Mouse (Mus musculus): ENCODE measurements around the gene Ppargc1a.
A peak's percentile ranks its signal among the peaks of the same experiment; 100 is the strongest.

Ppargc1a gene

DNA sequence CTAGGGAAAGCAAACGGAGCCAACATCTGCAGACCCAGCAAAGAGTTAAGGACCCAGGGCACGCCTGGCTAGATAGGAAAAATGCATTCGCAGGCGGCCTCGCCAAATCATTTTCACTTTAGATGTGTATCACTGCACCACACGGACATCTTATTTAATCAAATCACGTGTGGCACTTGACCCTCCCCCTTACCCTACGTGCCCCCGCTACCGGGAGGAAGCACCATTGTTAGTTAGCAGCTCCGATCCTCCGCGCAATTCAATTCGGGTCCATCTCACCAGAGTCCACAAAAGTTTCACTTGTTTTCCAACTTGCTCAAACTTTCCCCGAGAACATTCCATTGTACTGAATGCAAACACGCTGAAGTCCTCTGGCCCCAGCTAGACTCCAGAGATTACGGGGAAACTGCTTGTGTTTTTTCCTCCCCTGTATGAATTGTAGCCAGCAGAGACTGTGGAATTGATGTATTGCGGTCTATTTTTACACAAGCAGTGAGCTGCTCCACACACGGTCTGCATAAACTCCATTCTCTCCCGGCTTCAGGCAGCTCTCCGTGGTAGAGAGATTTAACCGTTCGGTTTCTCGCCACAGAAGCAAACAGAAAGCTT, 14.9 kb downstream of the Ppargc1a start:
- peak in 1 of 2 experiments; percentile 26 for DNase-seq (ENCODE audit: low spot score in 2 of 2)

DNA sequence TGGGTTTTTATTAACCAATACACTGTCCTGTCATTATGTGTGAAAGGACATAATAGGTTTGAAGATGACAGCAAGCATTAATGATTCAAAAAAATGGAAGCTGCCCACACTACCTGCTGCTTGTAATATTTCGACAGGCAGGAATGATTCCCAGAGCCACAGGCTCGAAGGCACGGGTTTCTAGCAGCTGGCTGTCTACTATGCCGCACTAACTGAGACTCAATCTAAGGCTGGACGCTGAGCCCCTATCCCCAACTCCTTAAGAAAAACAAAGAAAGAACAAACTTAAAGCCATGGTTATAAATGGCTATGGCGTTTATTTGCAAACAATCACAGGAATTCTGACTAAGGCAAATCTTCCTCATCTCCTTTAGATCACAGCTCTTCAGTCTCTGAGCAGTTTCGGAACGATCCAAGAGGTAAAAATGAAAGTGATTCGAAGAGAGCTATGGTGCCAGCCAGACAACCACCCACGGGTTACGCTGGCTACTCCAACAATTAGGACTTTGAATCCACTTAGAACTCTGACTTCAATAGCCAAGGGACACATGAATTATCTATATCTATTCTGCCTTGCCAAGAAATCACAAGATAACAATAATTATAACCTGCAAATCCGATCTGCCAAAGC, 15.6 kb downstream of the Ppargc1a start:
- DNase-seq (ENCODE audit: low spot score in 2 of 2): no peak

DNA sequence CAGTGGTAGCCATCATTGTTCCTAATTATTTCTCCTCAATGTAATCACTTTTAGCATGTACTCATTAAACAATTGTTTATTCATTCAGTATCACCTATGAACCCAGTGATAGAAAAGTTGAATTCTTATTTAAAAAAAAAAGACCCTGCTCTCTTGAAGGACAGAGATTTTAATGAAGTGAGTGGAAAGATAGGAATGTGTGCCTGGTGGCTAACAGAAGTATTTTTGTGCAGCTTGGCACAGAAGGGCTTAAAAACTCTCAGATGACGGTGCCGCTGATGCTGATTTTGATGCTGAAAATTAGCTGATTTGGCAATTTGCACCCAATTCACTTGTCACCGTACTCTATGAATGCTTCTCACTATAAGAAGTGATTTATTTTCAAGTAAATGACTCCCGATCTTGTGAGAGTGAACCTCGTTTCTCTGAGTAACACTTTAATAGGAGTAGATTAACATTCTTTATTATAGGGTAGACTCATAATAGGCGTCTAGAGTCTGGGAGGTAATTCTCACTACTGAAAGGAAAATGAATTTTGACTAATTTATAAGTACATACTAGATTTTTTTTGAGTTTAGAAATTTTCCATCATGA, 20.0 kb downstream of the Ppargc1a start:
- no peak for DNase-seq (ENCODE audit: low spot score in 2 of 2)

DNA sequence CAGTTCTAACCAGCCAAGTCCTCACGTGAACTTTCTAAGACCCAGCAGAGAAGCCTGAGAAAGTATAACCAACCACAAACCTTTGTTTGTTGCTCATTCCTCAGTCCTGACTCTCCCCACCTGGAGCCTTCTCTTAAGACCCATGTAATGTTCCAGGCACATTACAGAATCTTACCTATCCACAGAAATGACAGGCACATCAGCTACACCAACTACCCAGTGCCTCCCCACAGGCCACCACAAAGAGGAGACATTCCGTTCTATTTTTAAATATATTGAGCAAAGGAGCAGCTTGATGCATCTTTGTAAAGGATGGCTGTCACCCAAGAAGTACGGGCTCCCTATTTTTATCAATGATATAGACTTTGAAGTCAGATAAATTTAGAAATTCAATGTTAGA, 20.7 kb downstream of the Ppargc1a start:
- no peak for DNase-seq (ENCODE audit: low spot score in 2 of 2)

DNA sequence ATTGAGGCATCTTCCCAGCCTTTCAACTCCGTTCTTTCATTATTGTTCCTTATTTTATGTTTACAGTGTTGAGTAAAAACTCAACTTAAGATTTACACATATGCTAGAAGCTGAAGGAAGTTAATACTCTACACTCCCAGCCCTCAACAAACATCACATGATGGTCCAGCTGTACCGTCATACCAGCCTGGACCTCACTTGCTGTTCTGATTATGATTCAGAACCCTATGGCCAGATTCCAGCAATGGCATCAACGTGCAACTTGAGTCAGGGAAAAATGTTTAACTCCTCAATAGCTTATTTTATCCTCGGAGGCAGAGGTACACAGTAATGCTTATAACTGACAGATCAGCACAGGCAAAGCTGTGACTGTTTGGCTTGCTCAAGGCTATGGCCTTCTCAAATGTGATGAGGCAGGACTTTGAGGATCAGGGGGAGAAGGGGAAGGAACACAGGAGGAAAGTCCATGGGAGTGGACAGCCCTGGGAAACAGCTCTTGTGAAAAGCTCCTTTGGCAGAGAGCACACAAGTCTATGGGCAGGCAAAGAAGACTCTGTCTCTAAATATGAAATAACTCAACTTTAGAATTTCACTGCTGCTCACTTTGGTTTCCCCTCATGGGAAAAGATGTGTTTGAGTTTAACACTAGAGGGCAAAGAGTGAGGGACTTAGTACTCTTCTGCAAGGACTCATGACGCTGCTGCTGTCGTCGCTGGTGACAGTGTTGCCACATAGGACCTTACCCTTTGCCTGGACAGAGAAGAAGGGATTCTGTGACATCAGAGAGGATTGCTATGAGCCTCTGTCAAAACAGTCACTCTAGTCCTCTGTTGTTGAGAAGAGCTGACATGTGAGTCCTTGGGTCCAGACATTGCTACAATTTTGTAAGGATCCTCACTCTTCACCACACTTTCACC, 22.1 kb downstream of the Ppargc1a start:
- DNase-seq (ENCODE audit: low spot score in 2 of 2): no peak

DNA sequence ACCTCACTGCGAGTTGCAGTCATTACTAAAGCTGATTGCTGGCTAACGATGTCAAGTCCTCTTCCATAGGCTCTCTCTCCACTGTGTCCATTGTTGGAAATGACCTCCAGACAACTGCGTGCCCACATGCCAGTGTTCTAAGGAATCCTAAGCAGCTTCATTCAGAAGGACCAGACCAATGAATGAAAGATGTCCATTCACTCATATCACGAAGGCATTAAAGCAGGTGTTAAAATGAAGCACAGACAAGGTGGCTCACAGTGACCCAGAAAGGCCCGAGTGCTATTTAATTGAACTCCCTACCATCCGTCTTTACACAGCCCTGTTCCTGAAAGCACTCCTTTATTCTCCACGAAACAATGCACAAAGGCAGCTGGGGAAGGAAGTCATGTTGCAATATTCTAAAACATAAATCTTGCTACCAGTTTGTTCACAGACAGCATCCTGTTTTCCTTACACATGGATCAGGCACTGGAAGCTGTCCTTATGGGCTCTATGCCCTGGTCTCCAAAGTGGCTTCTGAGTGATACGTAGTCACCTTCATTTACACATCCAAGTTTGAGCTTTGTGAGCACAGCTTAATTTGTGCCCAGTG, 23.3 kb downstream of the Ppargc1a start:
- DNase-seq (ENCODE audit: low spot score in 2 of 2): no peak

DNA sequence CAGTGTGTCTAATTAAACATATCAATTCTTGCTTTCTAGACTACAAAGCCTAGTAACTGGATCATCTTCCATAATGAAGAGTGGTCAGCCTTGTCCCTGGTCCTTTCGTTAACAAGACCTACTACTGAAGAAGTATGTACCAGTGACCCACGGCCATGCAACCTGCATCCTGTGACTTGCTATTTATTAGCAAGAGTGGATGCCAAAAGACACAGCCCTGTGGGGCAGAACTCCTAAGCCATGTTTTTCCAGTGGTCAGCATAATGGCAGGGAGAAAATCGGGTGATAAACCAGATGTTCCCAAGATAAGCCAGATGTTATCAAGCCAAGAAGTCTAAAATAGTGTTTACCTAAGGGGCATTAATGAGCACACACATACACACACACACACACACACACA, 26.0 kb downstream of the Ppargc1a start:
- no peak for DNase-seq (ENCODE audit: low spot score in 2 of 2)

DNA sequence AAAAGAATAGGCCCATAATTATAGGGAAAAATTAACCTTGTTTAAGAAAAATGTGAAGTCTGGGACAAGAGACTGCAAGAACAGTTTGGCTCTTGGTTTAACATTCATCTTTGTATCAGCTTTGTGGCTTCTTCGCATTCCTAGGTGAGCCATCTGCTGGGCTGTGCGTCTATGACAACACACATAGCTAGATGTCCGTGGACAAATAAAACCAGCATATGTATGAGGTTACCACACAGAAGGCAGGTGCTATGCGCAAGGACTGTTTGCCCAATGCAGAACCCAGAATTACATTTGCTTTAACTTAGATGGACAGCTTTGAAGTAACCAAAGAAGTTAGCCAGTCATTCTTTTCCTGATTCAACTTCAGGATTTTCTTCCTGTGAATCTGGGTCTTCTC, 26.7 kb downstream of the Ppargc1a start:
- DNase-seq (ENCODE audit: low spot score in 2 of 2): no peak

DNA sequence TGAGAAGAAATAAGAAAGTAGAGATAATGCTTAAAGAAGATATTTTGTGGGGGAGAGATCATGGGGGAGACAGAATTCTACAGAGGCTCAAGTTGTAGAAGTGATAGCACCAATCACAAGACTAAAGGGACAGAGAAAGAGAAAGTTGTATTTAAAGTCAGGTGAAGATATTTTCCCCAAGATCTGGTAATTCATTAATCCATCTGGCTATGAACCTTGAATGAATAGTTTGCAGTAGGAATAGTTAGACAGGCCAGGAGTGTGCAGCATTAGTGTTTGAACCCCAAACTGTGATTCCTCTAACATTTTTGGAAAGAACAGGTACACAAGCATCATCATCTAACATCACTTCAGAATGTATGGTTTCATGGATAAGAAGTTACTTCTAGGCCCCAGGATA, 28.0 kb downstream of the Ppargc1a start:
- no peak for DNase-seq (ENCODE audit: low spot score in 2 of 2)

DNA sequence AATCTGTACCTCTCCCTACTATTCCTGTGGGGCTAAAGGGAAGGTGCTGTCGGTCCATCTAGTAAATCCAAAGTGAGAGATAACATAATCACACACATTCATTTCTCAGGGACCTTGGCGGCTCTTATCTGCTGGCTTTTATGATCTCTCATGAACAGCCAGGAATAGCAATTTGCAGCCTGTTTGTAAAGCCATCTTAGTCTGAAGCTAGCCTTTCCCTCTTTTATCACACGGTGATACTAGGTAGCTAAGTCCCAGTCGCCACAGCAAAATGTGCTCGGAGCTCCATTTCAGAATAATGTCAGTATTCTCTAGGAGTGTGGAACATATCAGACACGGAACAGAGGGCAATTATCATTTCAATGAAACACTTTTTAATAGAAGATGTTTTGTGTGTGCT, 29.2 kb downstream of the Ppargc1a start:
- DNase-seq (ENCODE audit: low spot score in 2 of 2): no peak

DNA sequence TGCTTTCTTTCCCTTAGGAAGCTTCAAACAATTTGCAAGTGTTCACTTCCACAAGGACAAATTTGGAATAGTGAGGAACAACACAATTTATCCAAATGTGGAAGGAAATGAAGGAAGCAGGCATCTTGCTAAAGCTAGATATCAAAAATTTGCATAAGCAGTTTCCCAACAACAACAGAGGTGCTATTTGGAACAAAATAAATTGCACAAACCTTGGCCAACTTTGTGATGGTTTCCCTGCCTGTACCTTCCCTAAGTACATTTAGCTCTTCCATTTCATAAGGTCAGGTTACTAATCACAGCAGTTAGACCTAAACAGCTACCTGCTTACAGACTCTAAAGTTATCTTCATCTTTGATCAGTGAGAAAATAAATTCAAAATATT, 29.9 kb downstream of the Ppargc1a start:
- no peak for DNase-seq (ENCODE audit: low spot score in 2 of 2)

DNA sequence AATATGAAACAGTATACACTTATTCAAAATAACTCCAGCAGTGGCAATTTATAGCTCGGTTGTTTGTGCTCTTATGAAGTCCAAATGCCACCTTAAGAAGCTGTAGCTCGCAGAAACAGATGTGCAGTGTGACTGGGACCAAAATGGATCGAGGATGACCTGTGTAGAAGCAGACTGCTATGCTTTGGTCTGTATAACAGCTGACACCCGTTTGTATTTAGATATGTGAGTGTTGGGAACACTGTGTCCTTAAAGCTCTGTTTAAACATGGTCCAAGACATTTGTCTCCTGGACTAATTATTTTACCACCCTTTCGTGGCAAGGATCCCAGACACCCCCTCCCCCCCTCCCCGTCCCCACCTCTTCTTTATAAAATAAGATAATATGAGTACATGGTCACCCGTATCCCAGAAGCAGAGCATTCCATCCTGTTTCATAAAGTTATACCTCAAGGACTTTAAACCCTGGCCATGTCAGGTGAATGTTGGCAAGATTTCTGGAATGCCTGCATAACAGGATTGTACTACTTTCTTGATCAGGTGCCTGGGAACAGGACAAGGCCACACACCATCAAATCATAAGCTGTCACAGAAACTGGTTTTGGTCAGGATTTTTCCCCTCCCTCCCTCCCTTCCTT, 30.4 kb downstream of the Ppargc1a start:
- DNase-seq (ENCODE audit: low spot score in 2 of 2): no peak

DNA sequence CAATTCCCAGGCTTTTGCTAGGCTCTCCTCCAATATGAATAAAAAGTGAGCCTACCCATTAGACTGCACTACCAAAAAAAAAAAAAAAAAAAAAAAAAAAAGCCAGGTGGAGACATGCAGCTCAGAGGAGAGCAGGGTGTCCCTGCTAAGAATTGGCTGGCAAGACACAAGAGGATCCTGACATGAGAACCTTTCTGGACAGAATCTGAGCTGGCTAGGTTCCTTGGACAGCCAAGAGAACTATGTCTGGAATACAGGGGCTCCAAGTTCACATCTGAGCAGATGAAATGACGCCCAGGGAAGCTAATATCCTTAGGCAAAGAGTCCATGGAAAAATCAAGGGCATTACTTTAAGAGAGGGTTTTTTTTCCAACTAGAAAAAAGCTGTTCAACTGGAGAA, 33.1 kb downstream of the Ppargc1a start:
- no peak for DNase-seq (ENCODE audit: low spot score in 2 of 2)

DNA sequence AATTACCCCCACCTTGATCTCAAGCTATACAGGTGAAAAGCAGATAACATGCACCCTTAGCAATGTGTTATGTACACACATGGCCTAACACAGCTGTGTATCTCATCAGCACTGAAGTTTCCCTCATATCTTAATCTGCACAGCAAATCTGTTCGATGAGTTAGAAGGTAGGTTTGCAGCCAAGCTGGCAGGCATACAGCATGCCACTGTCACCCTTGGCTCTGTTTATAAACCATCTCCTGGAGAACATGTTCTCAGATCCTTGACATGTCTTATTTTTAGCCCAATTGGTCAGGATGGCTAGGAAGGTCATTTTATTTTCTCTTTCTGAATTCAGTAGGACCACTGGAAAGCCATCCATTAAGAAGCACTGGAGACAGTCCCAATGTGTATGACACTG, 36.2 kb downstream of the Ppargc1a start:
- no peak for DNase-seq (ENCODE audit: low spot score in 2 of 2)

DNA sequence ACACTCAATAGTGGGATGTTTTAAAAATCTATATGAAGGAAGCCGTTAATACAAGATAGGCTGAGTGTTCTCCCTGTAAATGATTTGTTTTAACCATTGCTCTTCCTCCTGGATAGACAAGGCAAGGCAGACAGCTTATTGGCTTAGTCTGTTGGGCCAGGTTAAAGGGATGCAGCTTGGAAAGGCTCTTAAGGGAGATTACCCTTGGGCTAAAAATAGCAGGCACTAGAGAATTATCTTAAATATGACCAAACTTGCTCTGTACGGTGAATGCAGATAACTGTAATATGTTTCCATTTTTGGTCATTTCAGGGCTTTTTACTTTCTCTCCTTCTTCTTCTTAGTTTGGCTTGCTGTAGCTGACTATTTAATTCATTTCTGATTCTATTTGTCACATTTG, 38.1 kb downstream of the Ppargc1a start:
- DNase-seq (ENCODE audit: low spot score in 2 of 2): no peak

DNA sequence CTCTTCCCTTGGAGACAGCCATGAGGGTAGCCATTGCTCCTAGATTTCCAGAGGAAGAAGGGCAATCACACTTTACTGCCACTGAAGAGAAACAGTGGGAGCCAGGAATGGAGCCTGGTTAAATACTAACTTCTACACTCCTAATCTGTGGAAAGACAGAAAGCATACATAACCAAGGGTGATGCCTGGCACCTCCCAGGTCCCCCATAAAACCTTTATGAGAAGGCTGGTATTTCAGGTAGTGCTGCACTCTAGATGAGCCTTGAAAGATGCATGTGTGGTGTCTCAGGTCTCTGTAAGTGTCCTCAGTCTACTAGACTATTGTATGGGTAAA, 39.4 kb downstream of the Ppargc1a start:
- DNase-seq (ENCODE audit: low spot score in 2 of 2): no peak

DNA sequence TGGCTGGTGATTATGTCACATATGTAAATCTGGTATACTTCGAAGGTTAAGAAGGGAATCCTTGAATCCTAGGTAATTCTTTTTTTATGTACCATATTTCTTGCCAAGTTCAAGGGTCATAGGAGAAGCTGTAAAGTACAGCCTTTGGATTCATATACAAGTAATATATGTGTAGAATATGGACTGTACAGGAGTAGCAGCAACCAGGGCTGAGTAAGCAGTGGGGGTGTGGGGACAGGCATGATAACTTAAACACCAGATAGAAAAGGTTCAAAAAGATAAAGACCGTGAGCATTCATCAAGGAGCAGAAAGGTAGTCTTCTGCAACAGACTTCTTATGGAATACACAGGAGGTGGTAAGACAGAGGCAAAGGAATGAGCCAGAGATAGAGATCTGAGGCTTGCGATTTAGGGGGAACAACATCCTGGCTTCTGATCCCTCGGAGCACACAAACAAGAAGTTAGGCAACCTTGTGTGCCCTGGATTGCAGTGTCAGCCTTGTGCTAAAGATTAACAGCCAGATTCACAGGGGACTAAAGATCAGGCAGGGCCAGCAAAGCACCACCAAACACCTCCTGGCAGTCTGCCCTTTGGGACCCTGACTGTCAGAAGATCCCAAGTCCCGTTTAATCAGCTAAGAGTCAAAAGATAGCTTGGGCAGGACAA, 39.9 kb downstream of the Ppargc1a start:
- DNase-seq (ENCODE audit: low spot score in 2 of 2): no peak

DNA sequence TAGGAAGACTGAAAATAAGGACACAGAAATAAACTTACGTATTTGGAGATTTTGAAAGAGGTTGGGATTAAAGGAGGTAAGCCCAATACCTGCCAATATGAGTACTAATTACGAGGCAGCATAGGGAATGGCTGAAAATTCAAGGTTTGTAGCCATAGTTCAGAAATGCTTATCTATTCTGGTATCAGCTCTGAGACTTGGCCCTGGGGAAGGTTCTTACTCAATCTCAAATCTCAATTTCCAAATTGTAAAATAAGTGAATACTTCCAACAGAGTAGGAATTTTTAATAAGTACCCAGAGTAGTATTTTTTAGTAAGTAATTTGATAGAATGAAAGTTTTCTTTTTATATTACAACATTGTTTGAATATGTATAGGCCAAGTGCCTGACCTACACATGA, 41.7 kb downstream of the Ppargc1a start:
- no peak for DNase-seq (ENCODE audit: low spot score in 2 of 2)

DNA sequence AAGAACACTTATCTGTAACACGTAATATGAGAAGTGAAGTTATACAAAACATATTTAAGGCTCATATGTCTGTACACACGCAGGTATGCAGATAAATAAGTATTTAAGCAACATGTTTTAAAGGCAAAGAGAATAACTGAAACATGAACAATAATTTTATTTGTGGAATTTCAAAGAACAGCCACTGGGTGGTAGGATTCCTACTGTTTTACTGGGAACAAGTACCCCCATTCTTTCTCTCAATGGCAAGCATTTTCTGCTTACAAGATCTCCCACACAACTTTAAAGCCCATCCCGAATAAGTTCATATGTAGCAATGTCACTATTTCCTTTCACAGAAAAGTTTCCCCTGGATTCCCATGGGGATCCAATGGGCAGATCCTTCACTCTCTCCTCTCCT, 46.7 kb downstream of the Ppargc1a start:
- DNase-seq (ENCODE audit: low spot score in 2 of 2): no peak

DNA sequence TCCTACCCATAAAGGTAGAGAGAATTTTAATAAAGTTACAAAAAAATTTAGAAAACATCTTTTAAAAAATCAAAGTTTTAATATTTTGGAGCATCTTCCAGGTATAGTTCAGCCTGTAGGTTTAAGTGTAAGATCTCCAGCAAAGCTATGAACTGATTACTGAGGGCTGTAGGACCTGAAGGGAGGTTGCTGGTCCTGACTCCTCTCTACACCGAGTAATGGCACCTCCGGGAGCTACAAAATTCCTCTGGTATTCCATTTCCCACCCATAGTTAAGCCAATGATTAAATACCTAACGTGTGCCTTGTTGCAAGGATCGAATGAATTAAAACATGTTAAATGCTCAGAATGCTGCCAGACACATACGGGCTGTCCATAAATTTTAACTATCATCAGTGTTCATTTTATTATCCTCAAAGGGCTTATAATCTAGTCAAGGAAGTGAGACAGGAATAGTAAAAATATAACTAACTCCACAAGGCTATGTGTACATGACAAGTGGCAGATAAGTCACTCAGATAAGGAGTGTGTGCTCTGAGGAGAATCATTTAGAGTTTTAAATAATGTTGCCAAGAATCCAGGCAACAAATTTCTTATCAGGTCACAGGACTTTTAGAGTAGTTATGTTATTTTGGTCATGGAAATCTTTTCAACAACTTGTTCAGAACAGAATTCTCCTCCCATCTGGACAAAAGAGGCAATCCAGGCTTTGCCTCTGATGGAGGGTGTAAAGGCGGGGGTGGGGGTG, 49.9 kb downstream of the Ppargc1a start:
- no peak for DNase-seq (ENCODE audit: low spot score in 2 of 2)

DNA sequence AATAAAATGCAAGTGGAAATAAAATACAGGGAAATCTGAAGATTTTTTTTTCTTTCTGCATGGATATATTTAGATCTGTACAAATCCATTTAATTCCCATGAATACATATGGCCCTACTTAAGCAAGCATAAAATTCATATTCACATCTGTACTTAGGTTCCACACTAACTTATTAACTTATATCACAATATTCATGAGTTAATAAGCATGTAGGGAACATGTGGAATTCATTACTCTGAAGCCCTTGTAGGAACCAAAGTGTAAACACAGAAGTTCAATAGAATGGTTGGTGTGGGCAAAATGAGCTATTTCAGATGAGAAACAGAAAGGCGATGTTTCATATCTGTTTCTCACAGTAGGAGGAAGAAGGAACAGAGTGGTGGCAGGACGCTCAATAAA, 62.9 kb downstream of the Ppargc1a start:
- DNase-seq (ENCODE audit: low spot score in 2 of 2): no peak

All from left cerebral cortex, adult 9 months (tissue).